Mouse (Mus musculus): ENCODE data around the gene Tent4a.

Gene Tent4a

GRCm38 (mm10) chr13:69522161-69522791, 12.1 kb downstream of the Tent4a start:
- DNase-seq (ENCODE audit: low read depth, low spot score), result no peak

- DNase-seq (ENCODE audit: low read depth, low spot score), result no peak
Measured at GRCm38 (mm10) chr13:69519137-69519536, 15.3 kb downstream of the Tent4a start.

GRCm38 (mm10) chr13:69517445-69517844, 17.0 kb downstream of the Tent4a start:
- DNase-seq (ENCODE audit: low read depth, low spot score), result no peak

DNA sequence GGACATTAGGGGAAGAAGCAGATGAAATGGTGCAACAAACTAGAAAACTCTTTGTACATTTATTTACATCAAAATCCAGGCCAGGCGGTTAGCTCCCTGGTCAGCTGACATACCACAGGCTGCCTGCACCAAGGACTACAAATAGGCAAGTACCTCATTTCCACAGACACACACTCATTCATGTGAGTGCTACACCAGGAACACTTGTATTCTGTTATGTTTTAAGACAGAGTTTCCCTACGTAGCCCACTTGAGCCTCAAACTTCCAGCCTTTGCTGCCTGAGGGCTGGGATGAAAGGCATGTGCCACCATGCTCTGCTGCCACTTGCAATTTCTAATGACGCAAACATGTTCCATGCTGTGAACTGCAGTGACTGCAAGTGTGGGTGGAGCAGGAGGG, 19.3 kb downstream of the Tent4a start:
- DNase-seq (ENCODE audit: low read depth, low spot score), result no peak

GRCm38 (mm10) chr13:69509391-69510244, 24.8 kb downstream of the Tent4a start:
- DNase-seq (ENCODE audit: low read depth, low spot score), result peak; percentile 36

GRCm38 (mm10) chr13:69507666-69508065, 26.8 kb downstream of the Tent4a start:
- no peak for DNase-seq (ENCODE audit: low read depth, low spot score)

DNA sequence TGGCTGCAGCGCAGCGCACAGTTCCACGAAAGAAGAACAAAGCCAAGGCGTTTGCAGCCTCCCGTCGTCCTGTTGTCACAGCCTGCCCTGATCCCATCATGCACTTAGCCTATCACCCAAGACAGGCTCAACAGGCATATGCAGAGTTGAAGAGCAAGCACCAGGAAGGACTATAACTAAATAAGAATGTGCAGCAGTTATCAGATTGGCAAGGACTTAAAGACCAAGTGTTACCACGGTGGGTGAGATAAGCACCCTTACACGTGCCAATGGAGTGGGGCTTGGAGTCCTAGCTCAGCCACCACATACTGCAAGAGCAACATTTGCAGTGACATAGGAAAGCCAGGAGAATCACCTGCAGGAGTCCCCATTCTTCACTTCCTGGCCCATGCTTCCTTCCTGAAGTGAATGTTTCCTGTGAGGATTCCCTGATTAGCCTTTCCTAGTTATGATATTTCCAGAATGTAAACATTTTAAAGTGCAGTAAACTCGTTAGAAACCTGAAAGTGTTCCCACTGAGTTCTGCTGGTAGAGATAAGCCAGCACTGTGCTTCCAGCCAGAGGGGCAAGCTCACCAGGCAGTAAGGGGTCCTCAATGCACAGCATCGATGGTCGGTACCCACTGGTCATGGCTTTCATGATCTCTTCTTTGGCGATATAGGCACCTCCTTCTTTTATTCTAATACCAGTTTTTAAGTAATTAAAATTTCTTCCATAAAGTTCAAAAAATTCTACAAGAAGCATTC, 27.9 kb downstream of the Tent4a start:
- no peak for DNase-seq (ENCODE audit: low read depth, low spot score)

- no peak for DNase-seq (ENCODE audit: low read depth, low spot score)
Measured at GRCm38 (mm10) chr13:69502863-69503262, 31.6 kb downstream of the Tent4a start.

DNA sequence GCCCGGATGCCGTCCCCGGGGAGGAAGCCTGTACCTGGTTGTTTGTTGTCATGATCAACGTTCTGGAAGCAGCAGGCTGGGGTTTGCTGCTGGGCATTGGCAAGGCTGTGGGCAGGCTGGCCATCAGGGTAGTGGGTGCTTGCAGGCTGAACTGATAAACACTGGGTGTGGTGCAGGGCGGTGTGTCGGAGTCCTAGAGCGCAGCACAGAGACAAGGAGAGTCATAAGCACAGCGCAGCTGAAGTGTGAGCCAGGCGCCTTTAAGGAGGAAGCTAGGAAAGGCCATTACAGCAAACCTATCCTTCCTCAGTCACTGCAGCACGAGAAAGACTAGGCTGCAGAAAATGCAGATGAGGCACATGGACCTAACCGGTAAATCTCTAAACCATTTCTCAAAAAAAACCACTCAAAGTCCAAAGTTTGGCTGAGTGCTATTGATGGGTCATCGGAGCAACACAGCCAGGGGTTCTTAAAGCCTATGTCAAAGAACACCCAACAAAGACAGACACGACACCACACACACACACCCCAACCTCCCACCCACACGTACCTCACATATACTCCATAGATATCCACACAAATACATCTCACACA, 32.2 kb downstream of the Tent4a start:
- DNase-seq (ENCODE audit: low read depth, low spot score), result no peak

DNA sequence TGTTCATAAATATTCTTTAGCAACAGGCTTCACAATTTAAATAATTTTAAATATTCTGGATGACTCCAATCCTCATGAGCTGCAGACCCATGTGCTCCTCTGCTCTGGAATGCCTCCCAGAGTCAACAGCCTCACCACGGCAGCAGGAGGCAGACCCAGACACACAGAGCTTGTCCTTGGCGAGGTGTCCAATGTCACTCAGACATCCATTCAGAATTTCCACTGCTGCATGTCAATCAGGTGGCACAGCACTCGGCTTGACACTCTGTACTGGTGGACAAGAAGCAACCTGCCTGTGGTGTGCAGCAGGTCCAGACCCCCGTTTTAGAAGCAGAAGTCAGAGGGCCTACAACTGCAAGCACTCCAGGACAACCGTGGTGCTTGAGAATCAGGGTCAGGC, 36.1 kb downstream of the Tent4a start:
- no peak for DNase-seq (ENCODE audit: low read depth, low spot score)

- DNase-seq (ENCODE audit: low read depth, low spot score), result peak; percentile 88
Measured at GRCm38 (mm10) chr13:69492876-69493463, 41.4 kb downstream of the Tent4a start.

DNA sequence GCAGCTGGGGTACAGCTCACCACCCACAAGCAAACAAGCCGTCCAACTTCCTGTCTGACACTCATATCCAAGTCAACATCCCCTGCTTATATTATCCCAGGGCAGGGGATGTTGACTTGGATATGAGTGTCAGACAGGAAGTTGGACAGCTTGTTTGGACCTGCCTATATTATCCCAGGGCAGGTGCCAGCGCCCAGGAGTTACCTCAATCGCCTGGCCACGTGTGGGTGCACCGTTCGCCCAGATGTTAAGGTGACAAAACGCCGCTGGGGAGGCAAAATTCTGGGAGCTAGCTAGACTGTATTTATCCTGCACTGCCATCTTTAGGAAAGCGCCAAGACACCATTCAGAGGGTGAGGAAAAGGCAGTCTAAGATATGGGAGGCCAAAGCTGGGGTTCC, 44.6 kb downstream of the Tent4a start:
- no peak for DNase-seq (ENCODE audit: low read depth, low spot score)

DNA sequence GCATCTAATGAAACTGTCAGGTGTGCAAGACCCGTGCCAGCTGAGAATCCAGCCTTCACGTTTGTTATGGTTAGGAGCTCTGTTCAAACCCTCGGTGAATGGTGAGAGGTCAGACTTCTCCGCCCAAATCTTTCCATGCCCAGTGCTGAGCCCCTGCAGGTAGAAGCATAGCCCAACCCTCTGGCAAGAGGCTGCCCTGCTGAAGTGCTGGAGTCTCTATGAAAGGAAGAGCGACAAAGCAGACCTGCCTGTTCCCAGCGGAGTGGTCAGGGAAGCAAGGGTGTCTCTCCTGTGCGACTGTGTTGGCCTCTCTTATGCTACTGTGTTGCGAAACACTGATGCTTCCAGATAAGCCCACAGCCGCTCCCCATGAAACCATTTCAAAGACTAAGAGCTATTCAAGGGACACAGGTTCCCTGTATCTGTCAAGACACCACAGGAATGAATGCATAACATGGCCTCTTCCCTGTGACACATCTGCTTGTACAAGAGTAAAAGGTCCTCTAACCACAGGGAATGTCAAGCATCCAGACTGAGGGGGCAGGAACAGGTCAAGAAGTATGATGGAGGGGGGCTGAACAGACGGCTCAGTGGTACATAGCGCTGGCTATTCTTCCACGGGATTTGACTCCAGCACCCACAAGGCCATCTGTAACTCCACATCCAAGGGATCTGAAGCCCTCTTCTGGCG, 45.7 kb downstream of the Tent4a start:
- no peak for DNase-seq (ENCODE audit: low read depth, low spot score)

DNA sequence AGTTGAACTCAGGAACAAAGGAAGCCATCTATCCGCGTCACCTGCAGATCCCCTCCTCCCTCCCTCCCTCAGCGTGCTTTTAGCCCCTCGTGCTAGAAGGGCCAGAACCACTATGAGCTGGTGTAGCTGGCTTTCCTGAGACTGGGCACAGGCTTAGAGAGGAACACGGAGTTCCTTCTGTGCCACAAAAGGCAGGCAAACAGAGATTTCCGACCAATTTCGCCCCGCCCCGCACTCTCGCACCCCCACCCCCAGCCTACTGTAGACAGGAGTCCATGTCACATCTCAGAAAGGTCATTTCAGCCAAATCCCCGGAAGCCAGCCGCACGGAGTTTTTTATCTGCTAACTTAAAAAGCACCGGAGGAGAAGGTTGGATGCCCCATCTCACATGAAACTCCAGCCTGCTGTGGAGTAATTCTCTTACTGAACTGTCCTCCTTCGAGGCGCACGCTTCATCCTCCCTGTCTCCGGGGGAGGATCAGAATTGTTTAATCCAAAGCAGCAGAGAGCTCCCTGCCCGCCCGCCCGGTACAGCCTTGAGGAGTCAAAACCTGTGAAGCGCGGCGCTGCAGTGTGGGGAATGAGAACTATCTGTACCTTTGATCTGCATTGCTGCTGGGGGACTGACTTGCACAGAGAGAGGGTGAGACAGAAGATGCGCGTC, 46.7 kb downstream of the Tent4a start:
- DNase-seq (ENCODE audit: low read depth, low spot score), result no peak

- no peak for DNase-seq (ENCODE audit: low read depth, low spot score)
Measured at GRCm38 (mm10) chr13:69487108-69487507, 47.3 kb downstream of the Tent4a start.

GRCm38 (mm10) chr13:69485833-69486232, 48.6 kb downstream of the Tent4a start:
- no peak for DNase-seq (ENCODE audit: low read depth, low spot score)

- peak; percentile 50 for DNase-seq (ENCODE audit: low read depth, low spot score)
Measured at GRCm38 (mm10) chr13:69485326-69485725, 49.1 kb downstream of the Tent4a start.

DNA sequence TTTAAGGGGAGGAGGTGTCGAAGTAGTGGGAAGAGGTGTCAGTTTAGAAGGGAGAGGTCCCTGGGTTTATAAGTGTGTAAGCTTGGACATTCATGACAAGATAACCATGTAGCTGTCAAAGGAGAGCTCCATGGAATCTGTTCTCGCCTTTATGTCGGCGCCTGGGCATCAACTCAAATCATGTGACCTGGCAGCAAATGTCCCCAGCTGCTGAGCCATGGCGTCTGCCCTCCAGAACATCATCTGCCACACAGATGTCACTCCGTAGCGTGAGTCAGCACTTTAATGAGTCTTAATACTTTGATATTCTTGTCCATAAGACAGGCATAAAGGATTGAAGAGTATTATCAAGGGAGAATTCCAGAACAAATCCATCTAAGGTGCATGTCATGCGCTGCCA, 51.7 kb downstream of the Tent4a start:
- no peak for DNase-seq (ENCODE audit: low read depth, low spot score)

GRCm38 (mm10) chr13:69481634-69482505, 52.5 kb downstream of the Tent4a start:
- no peak for DNase-seq (ENCODE audit: low read depth, low spot score)

DNA sequence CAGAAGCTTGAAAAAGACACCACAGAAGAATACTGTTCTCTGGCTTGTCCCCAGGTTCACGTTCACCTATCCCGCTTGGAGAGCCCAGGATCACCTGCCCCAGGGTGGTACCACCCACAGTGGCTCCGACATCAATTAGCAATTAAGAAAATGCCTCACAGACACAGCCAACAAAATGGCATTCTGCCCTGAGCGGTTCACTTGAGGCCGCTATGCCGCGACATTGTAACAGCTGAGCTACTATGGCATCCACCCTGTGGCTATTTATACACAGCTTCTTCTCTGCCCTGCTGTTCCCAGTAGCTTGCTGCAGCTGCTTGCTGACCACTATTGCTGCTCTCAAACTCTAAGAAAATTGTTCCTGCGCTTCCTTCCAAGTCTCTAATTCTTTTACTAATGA, 53.4 kb downstream of the Tent4a start:
- DNase-seq (ENCODE audit: low read depth, low spot score), result no peak

Data from ES-CJ7 (cell line).